Mouse (Mus musculus) thymus, postnatal 14 days (tissue): ENCODE measurements around the gene Rpl9.

Experiments used
- DNase-seq: peaks from one replicate; pipeline ENCODE4 v3.0.0; 2021

The Rpl9 gene

DNA sequence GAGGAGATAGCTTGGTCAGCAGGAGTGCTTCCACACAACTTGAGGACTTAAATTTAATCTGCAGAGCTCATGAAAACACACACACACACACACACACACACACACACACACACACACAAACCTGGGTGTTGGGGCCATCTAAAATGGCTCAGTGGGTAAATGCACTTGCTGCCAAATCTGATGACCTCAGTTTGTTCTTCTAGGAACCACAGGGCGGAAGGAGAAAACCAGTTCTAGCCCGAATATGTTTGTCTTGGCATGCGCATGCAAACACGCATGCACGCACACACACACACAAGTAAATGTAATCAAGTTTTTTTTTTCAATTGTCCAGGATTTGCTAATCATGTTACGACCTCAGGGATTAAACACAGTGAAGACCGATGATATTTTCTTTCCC lies 19.7 kb downstream of the Rpl9 start:
- no peak for DNase-seq

DNA sequence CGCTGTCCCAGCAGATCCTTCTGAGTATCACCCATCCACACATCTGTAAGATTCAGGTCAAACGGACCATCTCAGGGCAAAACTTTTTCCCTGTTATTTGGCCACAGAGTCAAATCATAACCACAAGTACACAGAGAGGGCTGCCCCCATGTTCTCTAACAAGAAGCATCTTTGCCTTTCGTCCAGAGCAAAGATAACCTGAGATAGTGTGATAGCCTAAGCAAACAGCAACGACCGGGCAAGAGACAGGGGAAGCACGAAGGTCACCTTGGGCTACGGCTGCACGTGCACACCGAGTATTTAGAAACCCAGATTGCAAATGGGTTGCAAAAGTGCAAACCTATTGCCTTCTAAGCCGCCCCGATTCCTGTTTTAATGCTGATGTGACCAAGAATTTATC lies 23.4 kb downstream of the Rpl9 start:
- no peak for DNase-seq

DNA sequence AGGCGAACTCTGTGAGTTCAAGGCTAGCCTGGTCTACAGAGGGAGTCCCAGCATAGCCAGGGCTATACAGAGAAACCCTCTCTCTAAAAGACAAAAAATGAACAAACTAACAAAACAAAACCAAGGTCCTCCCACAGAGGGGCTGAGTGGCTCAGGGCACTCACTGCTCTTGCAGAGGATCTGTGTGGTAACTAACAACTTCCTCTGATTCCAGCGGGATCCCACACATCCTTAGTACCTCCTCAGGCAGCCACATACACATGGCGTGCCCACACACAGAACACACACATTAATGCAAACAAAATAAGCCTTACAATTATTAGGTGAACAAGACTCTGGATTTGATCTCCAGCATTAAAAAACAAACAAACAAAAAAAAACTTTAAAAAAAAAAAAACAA lies 33.5 kb downstream of the Rpl9 start:
- DNase-seq = no peak

DNA sequence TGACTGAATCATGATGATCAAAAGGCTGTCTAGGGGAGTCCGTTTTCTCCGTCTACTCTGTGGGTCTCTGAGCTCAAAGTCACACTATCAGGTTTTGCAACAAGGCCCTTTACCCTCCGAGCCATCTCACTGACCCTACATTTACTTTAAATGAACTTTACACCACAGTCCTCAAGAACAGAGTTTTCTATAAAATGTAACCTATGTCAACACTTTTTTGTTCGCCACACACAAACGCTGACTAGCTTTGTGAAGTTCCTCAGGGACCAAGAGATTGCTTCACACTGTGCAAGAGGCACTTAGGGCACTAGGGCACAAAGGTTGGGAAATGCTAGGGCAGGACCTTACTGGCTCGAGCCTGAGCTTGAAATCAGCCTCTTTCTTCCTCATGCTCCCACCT lies 34.4 kb downstream of the Rpl9 start:
- DNase-seq = no peak

DNA sequence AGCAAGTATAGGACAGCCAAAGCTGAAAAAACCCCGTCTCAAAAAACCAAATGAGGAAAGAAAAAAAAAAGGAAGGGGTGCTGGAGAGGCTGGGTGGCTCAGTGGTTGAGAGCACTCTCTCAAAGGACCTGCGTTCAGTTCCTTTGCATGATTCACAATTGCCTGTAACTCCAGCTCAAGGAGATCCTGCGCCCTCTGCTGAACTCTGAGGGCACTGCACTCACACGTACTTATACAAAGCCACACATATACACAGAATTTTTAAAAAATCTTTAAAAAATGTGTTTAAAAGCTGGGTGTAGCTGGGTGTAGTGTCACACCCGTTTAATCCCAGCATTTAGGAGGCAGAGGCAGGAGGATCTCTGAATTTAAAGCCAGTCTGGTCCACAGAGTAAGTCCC lies 36.3 kb downstream of the Rpl9 start:
- DNase-seq = no peak

DNA sequence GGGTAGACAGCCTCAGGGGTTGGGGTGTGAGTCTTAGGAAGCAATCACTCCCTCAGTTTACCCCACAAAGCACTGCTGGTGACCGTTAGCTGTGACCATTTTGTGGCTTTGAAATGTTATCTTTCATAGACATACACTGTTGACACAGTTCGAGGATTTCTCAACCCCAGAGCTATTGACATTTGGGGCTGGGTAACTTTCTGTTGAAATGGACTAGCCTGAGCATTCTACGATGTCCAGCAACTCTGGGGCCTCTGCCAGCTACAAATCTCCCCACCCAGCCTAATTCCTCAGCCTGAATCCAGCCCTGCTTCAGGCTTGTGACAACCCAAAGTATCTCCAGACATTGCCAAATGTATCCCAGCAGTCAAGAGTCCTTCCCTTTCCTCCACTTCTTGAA lies 37.1 kb downstream of the Rpl9 start:
- DNase-seq = no peak

DNA sequence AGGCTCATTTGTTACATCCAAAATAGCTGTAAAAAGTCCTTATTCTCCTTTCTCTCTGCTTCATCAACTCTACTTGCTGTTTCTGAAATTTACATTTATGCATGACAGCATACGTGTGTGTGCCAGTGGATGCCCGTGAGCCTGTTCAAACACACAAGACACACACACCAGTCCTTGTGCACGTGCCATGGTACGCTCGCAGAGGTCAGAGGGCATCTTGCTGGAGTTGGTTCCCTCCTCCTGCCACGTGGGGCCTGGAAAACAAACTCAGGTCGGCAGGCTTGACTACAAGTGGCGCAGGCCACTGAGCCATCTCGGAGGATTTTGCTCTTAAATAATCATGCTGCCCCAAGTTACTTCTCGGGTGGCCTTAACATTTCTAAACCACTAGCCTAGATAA lies 40.7 kb downstream of the Rpl9 start:
- no peak for DNase-seq

DNA sequence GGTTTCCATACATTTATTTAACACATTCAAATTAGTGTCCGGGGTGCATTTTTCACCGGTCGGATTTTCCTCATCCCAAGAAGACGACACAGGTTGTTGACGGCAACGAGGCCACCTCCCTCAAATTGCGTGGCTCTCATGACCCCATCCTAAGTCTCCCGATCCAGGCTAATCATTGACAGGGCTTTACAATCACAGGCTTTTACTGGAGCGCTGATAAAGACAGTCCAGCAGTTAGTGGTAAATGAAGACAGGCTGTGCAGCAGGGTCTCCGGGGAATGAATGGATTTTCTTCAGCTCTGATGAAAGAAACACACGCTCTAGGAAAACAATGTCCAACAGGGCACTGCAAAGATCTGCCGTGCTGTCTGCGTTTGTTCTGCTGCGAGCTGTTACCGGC lies 43.1 kb downstream of the Rpl9 start, which contains the start of gene Klb:
Klb (plus strand) TSS at position 147 of the 400 bp plus-strand sequence.
- DNase-seq = no peak

DNA sequence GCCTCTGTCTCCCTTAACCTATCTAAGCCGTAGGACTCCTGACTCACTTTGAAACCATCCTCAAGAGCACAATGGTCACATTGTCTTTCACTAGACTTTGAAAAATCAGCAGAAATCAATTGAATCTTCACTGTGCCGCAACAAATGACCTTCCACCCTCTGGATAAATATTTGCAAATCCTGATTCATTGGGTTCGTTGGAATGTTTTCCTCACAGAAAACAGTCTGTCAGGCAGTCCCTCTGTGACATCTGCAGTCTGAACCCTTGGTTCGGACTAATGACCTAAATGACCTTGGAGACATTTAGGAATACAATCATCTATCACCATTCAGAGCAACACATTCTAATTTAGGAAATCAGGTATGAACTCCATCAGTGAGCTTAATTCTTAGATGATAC lies 51.1 kb downstream of the Rpl9 start:
- no peak for DNase-seq

DNA sequence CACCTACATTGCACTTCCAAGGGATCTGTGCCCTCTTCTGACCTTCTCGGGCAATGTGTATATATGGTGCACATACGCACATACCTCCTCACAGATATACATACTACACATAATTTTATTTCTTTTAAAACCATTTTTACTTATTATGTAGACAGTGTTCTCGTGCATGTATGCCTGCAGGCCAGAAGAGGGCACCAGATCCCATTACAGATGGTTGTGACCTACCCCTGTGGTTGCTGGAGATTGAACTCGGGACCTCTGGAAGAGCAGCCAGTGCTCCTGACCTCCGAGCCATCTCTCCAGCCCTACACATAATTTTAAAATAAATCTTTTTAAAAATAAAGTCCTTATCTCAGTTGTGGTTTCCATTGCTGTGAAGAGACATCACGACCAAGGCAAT lies 52.9 kb downstream of the Rpl9 start:
- peak; percentile 22 for DNase-seq
